Mouse (Mus musculus): ENCODE results near the gene Pygm. TPM values are rescaled to one million over a fixed set of nuclear protein-coding genes. Genes with fewer than 3 reads are reported as not detected.

Pygm gene
- polyA plus RNA-seq, 1 experiment from 2014 or later, result 2.7 TPM

DNA sequence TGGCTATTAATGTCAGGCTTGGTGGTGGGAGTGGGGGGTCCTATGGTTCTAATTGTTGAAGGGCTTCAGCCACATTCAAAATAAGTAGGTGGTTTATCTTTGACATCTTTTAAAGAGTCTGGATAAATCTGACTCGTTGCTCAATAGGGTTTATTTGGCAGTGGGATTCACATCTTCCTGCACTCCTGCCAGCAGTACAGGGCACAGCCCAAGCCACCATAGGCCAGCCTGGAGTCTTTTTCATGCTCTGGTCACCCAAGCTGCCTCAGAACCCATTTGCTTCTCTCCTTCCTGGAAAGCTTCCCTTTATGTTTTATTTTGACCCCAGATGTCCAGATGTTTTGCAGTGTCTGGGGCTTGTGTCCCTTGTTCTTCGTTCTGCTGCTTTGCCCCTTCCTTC lies 7.6 kb upstream of the Pygm start:
- Histone ChIP-seq H3K27ac (no peak overlapping the region), H3K4me3 (no peak overlapping the region), H3K9me3 (replicated peaks) (no peaks in the 10 kb centered on the region), H3K36me3 (peaks cover 83% of the 10 kb centered on the region), H3K4me2 (no peak overlapping the region), H3K9ac (no peak overlapping the region), H3K27me3 (replicated peaks) (no peaks in the 10 kb centered on the region), H3K4me1 (0 out of 2 replicates have a peak, but pooled peaks cover 6% of the 10 kb centered on the region)
- ATAC-seq, result no peak
- WGBS (ENCODE audit: insufficient replicate concordance), result 72% methylated on average over 2 of the region's 2 CpGs

DNA sequence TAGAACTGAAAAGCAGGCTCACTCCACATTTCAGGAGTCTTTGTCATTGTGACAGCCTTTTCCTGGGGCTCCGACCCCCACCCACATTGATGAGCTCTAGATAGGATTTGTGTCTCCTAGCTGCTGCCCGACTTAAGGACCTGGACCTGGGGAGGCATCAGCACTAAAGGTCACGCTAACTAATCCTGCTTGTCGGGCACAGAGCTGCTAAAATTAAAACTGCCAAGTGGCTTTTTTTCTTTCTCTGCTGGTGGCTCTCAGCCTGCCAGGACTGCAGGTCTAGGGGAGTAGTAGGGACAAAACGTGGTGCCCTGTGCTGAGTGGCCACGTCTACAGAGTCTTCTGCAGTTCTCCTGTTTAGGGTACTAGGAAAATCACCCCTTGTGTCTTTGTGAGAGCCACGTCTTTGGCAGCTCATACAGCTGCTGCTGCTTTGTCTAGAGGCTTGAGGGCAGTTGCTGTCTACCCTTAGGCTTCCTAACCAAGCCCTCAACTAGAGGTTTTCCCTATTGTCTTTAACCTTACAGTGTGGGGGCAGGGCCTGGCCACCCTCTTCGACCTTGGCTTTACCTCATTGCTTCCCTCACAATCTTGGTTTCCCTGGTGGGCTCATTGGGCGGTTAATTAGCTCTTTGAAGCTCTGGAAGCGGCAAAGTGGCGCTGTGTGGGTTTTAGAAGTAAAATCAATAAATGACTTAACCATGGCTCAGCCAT lies 6.7 kb upstream of the Pygm start:
- no peak overlapping the region for H3K9ac ChIP-seq
- peaks cover 74% of the 10 kb centered on the region for H3K36me3 ChIP-seq
- WGBS (ENCODE audit: insufficient replicate concordance), result 84% methylated on average over 11 of the region's 11 CpGs
- no peaks in the 10 kb centered on the region for H3K9me3 ChIP-seq (replicated peaks)
- no peaks in the 10 kb centered on the region for H3K27me3 ChIP-seq (replicated peaks)
- H3K4me3 ChIP-seq, result no peak overlapping the region
- H3K4me1 ChIP-seq, result 0 out of 2 replicates have a peak, but pooled peaks cover under 1% of the 10 kb centered on the region
- no peak for ATAC-seq
- H3K27ac ChIP-seq, result no peak overlapping the region; the same call in 1 of the 2 replicates
- H3K4me2 ChIP-seq, result no peak overlapping the region

DNA sequence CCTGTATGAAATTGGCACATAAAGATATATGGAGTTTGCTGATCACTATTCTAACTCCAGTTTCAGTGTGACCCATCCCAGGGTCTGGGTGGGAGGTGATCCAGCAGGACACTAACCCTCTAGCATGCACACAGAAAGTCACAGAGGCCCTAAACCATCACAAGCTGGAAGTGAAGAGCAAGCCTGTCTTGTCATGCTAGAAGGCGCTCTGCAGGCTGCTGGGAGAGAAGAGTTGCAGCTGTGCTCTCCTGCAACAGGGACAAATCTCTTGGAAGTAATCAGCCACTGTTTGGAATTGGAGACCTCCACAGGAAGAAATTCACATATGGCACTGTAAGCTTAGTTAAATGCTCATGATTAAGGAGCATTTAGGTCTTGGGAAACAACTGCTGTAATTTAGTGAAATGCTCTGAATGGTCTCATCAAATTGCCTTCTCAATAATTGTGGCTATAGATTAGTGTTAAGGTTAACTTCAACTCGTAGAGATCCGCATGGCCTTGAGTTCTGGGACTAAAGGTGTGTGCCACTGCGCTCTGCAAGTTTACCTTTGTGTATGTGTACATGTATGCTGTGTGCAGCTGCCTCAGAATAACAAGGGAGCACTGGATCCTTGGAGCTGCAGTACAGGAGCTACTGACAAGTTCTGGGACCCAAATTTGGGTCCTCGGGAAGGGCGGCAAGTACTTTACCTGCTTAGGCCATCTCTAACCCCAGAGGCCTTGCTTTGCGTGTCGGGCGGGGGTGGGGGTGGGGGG lies 3.6 kb upstream of the Pygm start:
- no peak overlapping the region for H3K4me2 ChIP-seq
- no peaks in the 10 kb centered on the region for H3K27me3 ChIP-seq (replicated peaks)
- H3K9ac ChIP-seq, result no peak overlapping the region
- H3K4me1 ChIP-seq, result peaks cover 23% of the 10 kb centered on the region
- 85% methylated on average over 9 of the region's 9 CpGs for WGBS (ENCODE audit: insufficient replicate concordance)
- no peaks in the 10 kb centered on the region for H3K9me3 ChIP-seq (replicated peaks)
- no peak overlapping the region for H3K4me3 ChIP-seq
- no peak overlapping the region for H3K27ac ChIP-seq
- no peak for ATAC-seq
- peaks cover 43% of the 10 kb centered on the region for H3K36me3 ChIP-seq

DNA sequence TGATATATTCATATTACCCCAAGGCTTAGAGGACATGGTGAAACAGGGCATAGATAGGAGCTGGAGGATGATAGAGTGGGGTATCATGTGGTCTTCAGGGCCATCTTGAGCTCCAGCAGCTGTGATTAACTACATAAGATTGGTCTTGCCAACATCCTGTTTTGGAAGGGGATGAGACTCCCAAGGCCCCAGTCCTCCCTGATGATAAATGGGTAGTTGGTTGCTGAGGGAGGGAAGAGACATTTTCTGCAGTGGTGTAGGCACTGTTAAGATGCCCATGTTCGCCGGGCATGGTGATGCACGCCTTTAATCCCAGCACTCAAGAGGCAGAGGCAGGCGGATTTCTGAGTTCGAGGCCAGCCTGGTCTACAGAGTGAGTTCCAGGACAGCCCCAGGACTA lies 3.0 kb upstream of the Pygm start:
- Histone ChIP-seq H3K36me3 (peaks cover 37% of the 10 kb centered on the region), H3K4me2 (no peak overlapping the region), H3K4me1 (peaks cover 24% of the 10 kb centered on the region), H3K27me3 (replicated peaks) (no peaks in the 10 kb centered on the region), H3K9ac (no peak overlapping the region), H3K9me3 (replicated peaks) (no peaks in the 10 kb centered on the region), H3K4me3 (no peak overlapping the region), H3K27ac (no peak overlapping the region)
- ATAC-seq, result no peak
- 78% methylated on average over 5 of the region's 5 CpGs for WGBS (ENCODE audit: insufficient replicate concordance)

DNA sequence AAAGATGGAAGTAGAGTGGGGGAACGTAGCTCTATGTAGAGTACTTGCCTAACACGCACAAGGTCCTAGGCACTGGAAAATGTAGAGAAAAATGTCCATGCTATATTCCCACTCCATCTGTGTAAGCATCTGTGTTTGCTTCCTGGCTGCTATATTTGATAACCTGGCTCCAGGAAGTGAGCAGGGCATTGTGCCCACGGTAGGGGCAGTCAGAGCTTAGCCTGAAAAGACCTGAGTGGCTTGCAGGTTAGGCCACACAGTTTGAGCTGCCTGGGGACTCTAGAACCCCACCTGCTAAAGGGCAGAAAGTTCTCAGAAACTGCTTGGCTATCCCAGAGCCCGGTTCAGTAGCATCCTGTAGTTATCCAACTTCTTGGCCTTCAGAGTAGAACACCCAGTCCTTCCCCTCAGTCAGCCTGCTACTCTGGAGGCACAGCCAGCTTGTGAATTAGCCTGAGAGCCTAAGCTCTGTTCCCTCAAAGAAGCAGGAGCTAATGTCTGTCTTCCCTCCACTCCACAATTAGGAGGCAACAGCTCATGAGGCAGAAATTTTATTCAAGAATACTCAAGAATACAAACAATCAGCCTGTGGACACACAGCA lies 1.8 kb upstream of the Pygm start:
- Histone ChIP-seq H3K27me3 (replicated peaks) (no peaks in the 10 kb centered on the region), H3K9me3 (replicated peaks) (no peaks in the 10 kb centered on the region), H3K4me1 (peaks cover 24% of the 10 kb centered on the region), H3K36me3 (peaks cover 25% of the 10 kb centered on the region), H3K4me3 (no peak overlapping the region), H3K4me2 (no peak overlapping the region), H3K9ac (no peak overlapping the region), H3K27ac (no peak overlapping the region)
- ATAC-seq, result no peak
- 55% methylated on average over 4 of the region's 4 CpGs for WGBS (ENCODE audit: insufficient replicate concordance)

DNA sequence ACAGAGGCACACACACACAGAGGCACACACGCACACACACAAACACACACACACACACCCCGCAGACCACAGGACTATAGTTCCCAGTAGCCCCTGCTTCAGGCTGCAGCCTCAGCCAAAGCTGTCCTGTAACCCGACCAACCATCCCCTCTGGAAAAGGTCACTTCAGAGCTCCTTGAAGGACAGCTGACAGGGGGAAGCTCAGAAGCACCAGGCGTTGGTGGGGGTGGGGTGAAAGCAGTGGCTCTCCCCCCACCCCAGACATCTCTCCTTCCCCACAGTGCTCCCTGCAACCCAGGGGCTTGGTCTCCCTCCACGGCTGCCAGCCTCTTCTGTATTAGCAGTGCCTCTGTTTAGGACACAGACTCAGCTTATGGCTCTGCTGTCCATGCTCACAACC lies 729 bp upstream of the Pygm start:
- WGBS (ENCODE audit: insufficient replicate concordance), result 36% methylated on average over 5 of the region's 5 CpGs
- Histone ChIP-seq H3K36me3 (peaks cover 15% of the 10 kb centered on the region), H3K27ac (no peak overlapping the region), H3K27me3 (replicated peaks) (peaks cover 5% of the 10 kb centered on the region; the same call in 1 of the 2 replicates), H3K9ac (no peak overlapping the region), H3K4me3 (no peak overlapping the region), H3K9me3 (replicated peaks) (no peaks in the 10 kb centered on the region), H3K4me2 (no peak overlapping the region), H3K4me1 (peaks cover 24% of the 10 kb centered on the region)
- ATAC-seq, result no peak

DNA sequence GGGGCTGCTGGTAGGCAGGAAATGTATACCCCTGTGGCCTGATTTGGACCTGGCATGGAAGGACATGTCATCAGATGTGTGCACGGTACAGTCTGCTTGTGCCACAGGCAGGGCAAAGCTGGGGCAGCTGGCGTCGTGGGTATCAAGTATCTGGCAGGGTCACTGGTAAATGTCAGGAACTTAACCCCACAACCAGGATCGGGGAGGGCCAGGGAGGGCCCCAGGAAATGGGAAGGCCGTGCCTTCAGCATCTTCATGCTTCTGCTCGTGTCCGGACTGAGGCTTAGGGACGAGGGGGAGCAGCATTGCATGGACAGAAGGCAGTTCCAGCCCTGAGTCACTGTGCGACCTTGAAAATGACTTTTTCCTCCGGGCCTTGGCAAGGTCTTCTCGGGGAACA lies 755 bp downstream of the Pygm start:
- Histone ChIP-seq H3K27ac (no peak overlapping the region), H3K4me1 (peaks cover 31% of the 10 kb centered on the region), H3K4me3 (no peak overlapping the region), H3K36me3 (no peaks in the 10 kb centered on the region), H3K27me3 (replicated peaks) (peaks cover 18% of the 10 kb centered on the region), H3K9me3 (replicated peaks) (no peaks in the 10 kb centered on the region), H3K4me2 (no peak overlapping the region), H3K9ac (no peak overlapping the region)
- WGBS (ENCODE audit: insufficient replicate concordance), result 67% methylated on average over 11 of the region's 11 CpGs
- no peak for ATAC-seq

DNA sequence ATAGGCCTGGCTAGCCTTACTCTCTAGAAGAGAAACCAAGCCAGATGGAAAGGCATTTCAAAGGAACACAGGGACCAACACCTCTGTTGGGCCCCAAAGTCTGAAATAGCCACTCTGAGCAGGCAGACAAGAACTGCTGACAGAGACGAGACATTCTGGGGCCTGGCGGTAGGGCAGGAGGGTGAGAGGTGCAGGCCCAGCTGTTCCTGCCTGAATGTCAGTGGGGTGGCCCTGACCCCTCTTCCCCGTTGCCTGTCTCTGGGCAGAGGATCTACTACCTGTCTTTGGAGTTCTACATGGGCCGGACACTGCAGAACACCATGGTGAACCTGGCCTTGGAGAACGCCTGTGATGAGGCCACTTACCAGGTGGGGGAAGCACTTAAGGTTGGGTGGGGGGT lies 1.2 kb downstream of the Pygm start:
- ATAC-seq, result no peak
- Histone ChIP-seq H3K27ac (no peak overlapping the region), H3K36me3 (no peaks in the 10 kb centered on the region), H3K4me1 (peaks cover 36% of the 10 kb centered on the region), H3K9ac (no peak overlapping the region), H3K4me2 (no peak overlapping the region), H3K27me3 (replicated peaks) (peaks cover 19% of the 10 kb centered on the region), H3K4me3 (no peak overlapping the region), H3K9me3 (replicated peaks) (no peaks in the 10 kb centered on the region)
- WGBS (ENCODE audit: insufficient replicate concordance), result 71% methylated on average over 5 of the region's 5 CpGs

DNA sequence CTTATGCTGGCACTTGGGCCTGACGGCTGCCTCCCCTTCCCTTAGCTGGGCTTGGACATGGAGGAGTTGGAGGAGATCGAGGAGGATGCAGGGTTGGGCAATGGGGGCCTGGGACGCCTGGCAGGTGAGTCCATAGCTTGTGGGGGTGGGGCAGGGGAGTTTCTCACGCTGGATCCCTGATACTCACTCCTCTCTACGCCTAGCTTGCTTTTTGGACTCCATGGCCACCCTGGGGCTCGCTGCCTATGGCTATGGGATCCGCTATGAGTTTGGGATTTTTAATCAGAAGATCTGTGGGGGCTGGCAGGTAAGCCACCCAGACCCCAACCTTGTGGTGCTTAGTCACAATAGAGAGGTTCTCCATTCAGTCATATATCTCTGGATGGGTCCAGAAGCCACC lies 1.6 kb downstream of the Pygm start:
- no peaks in the 10 kb centered on the region for H3K9me3 ChIP-seq (replicated peaks)
- ATAC-seq, result no peak
- 66% methylated on average over 7 of the region's 7 CpGs for WGBS (ENCODE audit: insufficient replicate concordance)
- H3K27me3 ChIP-seq (replicated peaks), result peaks cover 19% of the 10 kb centered on the region
- H3K27ac ChIP-seq, result no peak overlapping the region
- no peak overlapping the region for H3K4me3 ChIP-seq
- peaks cover 40% of the 10 kb centered on the region for H3K4me1 ChIP-seq
- no peak overlapping the region for H3K9ac ChIP-seq
- H3K36me3 ChIP-seq, result no peaks in the 10 kb centered on the region
- no peak overlapping the region for H3K4me2 ChIP-seq

DNA sequence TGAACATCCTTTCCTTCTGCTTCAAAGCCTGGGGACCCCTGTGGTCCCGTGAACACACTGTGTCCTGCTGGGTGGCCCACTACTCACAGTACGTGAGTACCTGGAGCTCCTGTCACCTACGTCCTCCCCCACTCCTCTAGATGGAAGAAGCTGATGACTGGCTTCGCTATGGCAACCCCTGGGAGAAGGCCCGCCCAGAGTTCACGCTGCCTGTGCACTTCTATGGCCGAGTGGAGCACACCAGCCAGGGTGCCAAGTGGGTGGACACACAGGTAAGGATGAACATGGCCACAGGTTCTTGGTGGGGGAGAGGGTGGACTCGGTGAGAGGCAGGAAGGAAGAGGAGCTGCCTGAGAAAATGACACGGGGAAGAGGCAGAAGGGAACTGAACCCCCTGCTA lies 2.0 kb downstream of the Pygm start:
- H3K36me3 ChIP-seq, result no peaks in the 10 kb centered on the region
- H3K4me2 ChIP-seq, result no peak overlapping the region
- no peak overlapping the region for H3K4me3 ChIP-seq
- peaks cover 22% of the 10 kb centered on the region for H3K27me3 ChIP-seq (replicated peaks)
- 54% methylated on average over 9 of the region's 9 CpGs for WGBS (ENCODE audit: insufficient replicate concordance)
- no peak for ATAC-seq
- H3K27ac ChIP-seq, result no peak overlapping the region
- H3K9ac ChIP-seq, result no peak overlapping the region
- peaks cover 40% of the 10 kb centered on the region for H3K4me1 ChIP-seq
- no peaks in the 10 kb centered on the region for H3K9me3 ChIP-seq (replicated peaks)

DNA sequence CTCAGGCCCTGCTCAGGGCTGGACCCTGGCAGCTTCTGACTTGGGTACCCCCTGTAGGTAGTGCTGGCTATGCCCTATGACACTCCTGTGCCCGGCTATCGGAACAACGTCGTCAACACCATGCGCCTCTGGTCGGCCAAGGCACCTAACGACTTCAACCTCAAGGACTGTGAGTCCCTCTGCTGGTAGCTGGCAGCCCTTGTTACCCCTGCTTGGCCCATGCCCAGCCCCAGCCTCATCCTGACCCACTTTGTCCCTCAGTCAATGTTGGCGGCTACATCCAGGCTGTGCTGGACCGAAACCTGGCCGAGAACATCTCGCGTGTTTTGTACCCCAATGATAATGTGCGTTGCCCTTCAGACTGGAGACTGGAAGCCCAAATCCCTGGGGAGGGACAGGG lies 3.8 kb downstream of the Pygm start:
- H3K36me3 ChIP-seq, result no peaks in the 10 kb centered on the region
- WGBS (ENCODE audit: insufficient replicate concordance), result 78% methylated on average over 13 of the region's 13 CpGs
- ATAC-seq, result no peak

DNA sequence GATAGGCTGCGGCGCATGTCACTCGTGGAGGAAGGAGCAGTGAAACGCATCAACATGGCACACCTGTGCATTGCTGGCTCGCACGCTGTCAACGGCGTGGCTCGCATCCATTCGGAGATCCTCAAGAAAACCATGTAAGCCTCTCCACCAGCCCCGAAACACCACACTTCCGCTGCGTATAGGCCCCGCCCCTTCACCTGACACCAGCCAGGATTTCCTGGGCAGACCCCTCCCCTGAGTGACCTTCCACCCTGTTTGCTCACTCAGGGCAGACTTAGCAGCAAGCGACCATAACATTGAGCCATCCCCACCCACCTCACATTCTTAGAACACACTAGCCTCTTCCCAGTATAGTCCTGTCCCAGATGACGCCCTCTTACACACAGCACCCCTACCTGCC lies 5.6 kb downstream of the Pygm start:
- Histone ChIP-seq H3K27me3 (replicated peaks) (peaks cover 22% of the 10 kb centered on the region), H3K9ac (0 out of 2 replicates have a peak overlapping the region, but pooled peaks have one; percentile 22), H3K4me2 (peak overlapping the region; percentile 55), H3K9me3 (replicated peaks) (no peaks in the 10 kb centered on the region), H3K27ac (no peak overlapping the region), H3K4me3 (peak overlapping the region; percentile 26), H3K36me3 (no peaks in the 10 kb centered on the region), H3K4me1 (peaks cover 21% of the 10 kb centered on the region)
- peak; percentile 27 for ATAC-seq
- 17% methylated on average over 16 of the region's 16 CpGs for WGBS (ENCODE audit: insufficient replicate concordance)

More for the DNA sequence above, 3.8 kb downstream of the Pygm start:
- Histone ChIP-seq H3K4me3 (no peak overlapping the region), H3K4me1 (peaks cover 37% of the 10 kb centered on the region), H3K27ac (no peak overlapping the region), H3K9ac (no peak overlapping the region), H3K9me3 (replicated peaks) (no peaks in the 10 kb centered on the region), H3K27me3 (replicated peaks) (peaks cover 22% of the 10 kb centered on the region), H3K4me2 (no peak overlapping the region)

All from liver, embryonic 12.5 days (tissue).